Mouse (Mus musculus) midbrain, embryonic 10.5 days (tissue): Measurements from ENCODE around the gene Tpcn1. TPM values are rescaled to one million over a fixed set of nuclear protein-coding genes. Genes with fewer than 3 reads are reported as not detected.

Source experiments
- DNase-seq: peaks from one replicate; pipeline ENCODE4 v3.0.0-alpha.2; 2017; ENCODE audit warnings: low spot score
- H3K27ac ChIP-seq: fragments of 300-500 bp; sonication (generic); replicated peaks from 2 replicates; pipeline ENCODE4 v1.5.1; 2016; ENCODE audit warnings: mild to moderate bottlenecking
- H3K27me3 ChIP-seq: fragments of 300-500 bp; sonication (generic); 2 replicates; pipeline ENCODE4 v1.6.1; 2016; ENCODE audit warnings: low read depth, mild to moderate bottlenecking; ENCODE audit not compliant: poor library complexity, severe bottlenecking
- H3K36me3 ChIP-seq: fragments of 300-500 bp; sonication (generic); 2 replicates; pipeline ENCODE4 v1.6.1; 2016; ENCODE audit warnings: mild to moderate bottlenecking, moderate library complexity
- H3K4me1 ChIP-seq: fragments of 300-500 bp; sonication (generic); 2 replicates; pipeline ENCODE4 v1.6.1; 2016
- H3K4me3 ChIP-seq: fragments of 300-500 bp; sonication (generic); 2 replicates; pipeline ENCODE4 v1.5.1; 2016; ENCODE audit warnings: mild to moderate bottlenecking, moderate library complexity
- H3K9me3 ChIP-seq: fragments of 300-500 bp; sonication (generic); replicated peaks from 2 replicates; pipeline ENCODE4 v1.6.1; 2016; ENCODE audit warnings: mild to moderate bottlenecking
- WGBS: fragments of 180-500 bp; shearing (Covaris S2); methylation state at CpG from one replicate; pipeline ENCODE4 v1.1.7; 2016; 5-methylcytosine and 5-hydroxymethylcytosine counted together
- polyA plus RNA-seq: library from polyadenylated mRNA; unstranded; fragments of >200 nt; fragmentation: Nextera tagmentation; extraction: Ambion mirVana; gene quantifications from 2 replicates; pipeline ENCODE4 v1.2.1, GENCODE M21; 2016

The Tpcn1 gene
- polyA plus RNA-seq, 1 experiment from 2014 or later: 10.3 TPM

GRCm38 (mm10) chr5:120621078-120621765 lies 32.7 kb upstream of the Tpcn1 start:
- Histone ChIP-seq H3K9me3 (peaks cover 1% of the 10 kb centered on the region; the same call in 1 of the 2 replicates), H3K36me3 (peaks cover 100% of the 10 kb centered on the region), H3K27ac (no peak overlapping the region), H3K4me1 (peaks cover 6% of the 10 kb centered on the region), H3K4me3 (no peak overlapping the region), H3K27me3 (no peaks in the 10 kb centered on the region)
- 96% methylated on average over 23 of the region's 23 CpGs for WGBS
- no peak for DNase-seq

GRCm38 (mm10) chr5:120620375-120621077 lies 32.1 kb upstream of the Tpcn1 start:
- Histone ChIP-seq H3K9me3 (peaks cover 7% of the 10 kb centered on the region; the same call in 1 of the 2 replicates), H3K27ac (no peak overlapping the region), H3K27me3 (no peaks in the 10 kb centered on the region), H3K4me1 (no peaks in the 10 kb centered on the region), H3K4me3 (no peak overlapping the region), H3K36me3 (peaks cover 100% of the 10 kb centered on the region)
- peak; percentile 80 for DNase-seq
- 72% methylated on average over 18 of the region's 18 CpGs for WGBS

- H3K27ac ChIP-seq: no peak overlapping the region
- WGBS: 20% methylated on average over 5 of the region's 5 CpGs
- no peaks in the 10 kb centered on the region for H3K27me3 ChIP-seq
- no peak overlapping the region for H3K4me3 ChIP-seq
- H3K9me3 ChIP-seq: peaks cover 7% of the 10 kb centered on the region; the same call in 1 of the 2 replicates
- H3K36me3 ChIP-seq: peaks cover 95% of the 10 kb centered on the region
- H3K4me1 ChIP-seq: peaks cover under 1% of the 10 kb centered on the region
- DNase-seq: peak; percentile 68
Measured at GRCm38 (mm10) chr5:120619201-120619600, 30.7 kb upstream of the Tpcn1 start.

- WGBS: 88% methylated on average over 12 of the region's 12 CpGs
- peaks cover 5% of the 10 kb centered on the region for H3K4me1 ChIP-seq
- H3K9me3 ChIP-seq: peaks cover 7% of the 10 kb centered on the region; the same call in 1 of the 2 replicates
- no peak for DNase-seq
- H3K27ac ChIP-seq: no peak overlapping the region
- no peaks in the 10 kb centered on the region for H3K27me3 ChIP-seq
- H3K4me3 ChIP-seq: no peak overlapping the region
- peaks cover 91% of the 10 kb centered on the region for H3K36me3 ChIP-seq
Measured at GRCm38 (mm10) chr5:120618778-120619177, 30.3 kb upstream of the Tpcn1 start.

- no peak overlapping the region for H3K27ac ChIP-seq
Measured at GRCm38 (mm10) chr5:120615903-120616302, 27.4 kb upstream of the Tpcn1 start.

GRCm38 (mm10) chr5:120612822-120613604 lies 24.5 kb upstream of the Tpcn1 start:
- Histone ChIP-seq H3K36me3 (peaks cover 53% of the 10 kb centered on the region), H3K27me3 (no peaks in the 10 kb centered on the region), H3K4me3 (peak overlapping the region; percentile 72), H3K4me1 (peaks cover 23% of the 10 kb centered on the region), H3K27ac (peak overlapping the region; percentile 96), H3K9me3 (peaks cover 7% of the 10 kb centered on the region; the same call in 1 of the 2 replicates)
- under 1% methylated on average over 69 of the region's 69 CpGs for WGBS
- DNase-seq: peak; percentile 99

More at GRCm38 (mm10) chr5:120615903-120616302, 27.4 kb upstream of the Tpcn1 start:
- Histone ChIP-seq H3K36me3 (peaks cover 62% of the 10 kb centered on the region), H3K4me1 (peaks cover 21% of the 10 kb centered on the region), H3K9me3 (peaks cover 7% of the 10 kb centered on the region; the same call in 1 of the 2 replicates), H3K27me3 (no peaks in the 10 kb centered on the region), H3K4me3 (no peak overlapping the region)
- WGBS: 92% methylated on average over 4 of the region's 4 CpGs
- no peak for DNase-seq

- peaks cover 49% of the 10 kb centered on the region for H3K36me3 ChIP-seq
- peaks cover 7% of the 10 kb centered on the region; the same call in 1 of the 2 replicates for H3K9me3 ChIP-seq
- under 1% methylated on average over 22 of the region's 22 CpGs for WGBS
- H3K27me3 ChIP-seq: no peaks in the 10 kb centered on the region
- H3K27ac ChIP-seq: peak within 1 kb of the TSS; percentile 96
- peaks cover 23% of the 10 kb centered on the region for H3K4me1 ChIP-seq
- DNase-seq: peak; percentile 97
- H3K4me3 ChIP-seq: peak within 1 kb of the TSS; percentile 72
Measured at GRCm38 (mm10) chr5:120612442-120612821, 24.0 kb upstream of the Tpcn1 start, which contains the start of the genes Rita1 and Ddx54. TSS of gene Rita1 (minus strand) at chr5:120612589. TSS of gene Ddx54 (plus strand) at chr5:120612739.

- no peak for DNase-seq
Measured at GRCm38 (mm10) chr5:120611416-120611815, 22.9 kb upstream of the Tpcn1 start.

GRCm38 (mm10) chr5:120610906-120611305 lies 22.4 kb upstream of the Tpcn1 start:
- no peak overlapping the region for H3K27ac ChIP-seq
- 93% methylated on average over 5 of the region's 5 CpGs for WGBS
- H3K4me3 ChIP-seq: peak overlapping the region; percentile 72
- H3K4me1 ChIP-seq: peaks cover 23% of the 10 kb centered on the region
- no peak for DNase-seq
- H3K27me3 ChIP-seq: peaks cover 9% of the 10 kb centered on the region
- peaks cover 37% of the 10 kb centered on the region for H3K36me3 ChIP-seq
- peaks cover 3% of the 10 kb centered on the region; the same call in 1 of the 2 replicates for H3K9me3 ChIP-seq

More at GRCm38 (mm10) chr5:120611416-120611815, 22.9 kb upstream of the Tpcn1 start:
- Histone ChIP-seq H3K36me3 (peaks cover 39% of the 10 kb centered on the region), H3K4me3 (peak overlapping the region; percentile 72), H3K4me1 (peaks cover 23% of the 10 kb centered on the region), H3K9me3 (peaks cover 7% of the 10 kb centered on the region; the same call in 1 of the 2 replicates), H3K27me3 (peaks cover 7% of the 10 kb centered on the region), H3K27ac (0 out of 2 replicates have a peak overlapping the region, but pooled peaks have one; percentile 96)
- 69% methylated on average over 8 of the region's 8 CpGs for WGBS

- peaks cover 25% of the 10 kb centered on the region for H3K36me3 ChIP-seq
- DNase-seq: no peak
- WGBS: 91% methylated on average over 16 of the region's 16 CpGs
- peaks cover 33% of the 10 kb centered on the region for H3K4me1 ChIP-seq
- H3K27me3 ChIP-seq: peaks cover 9% of the 10 kb centered on the region
- H3K4me3 ChIP-seq: no peak overlapping the region
- no peak overlapping the region for H3K27ac ChIP-seq
- no peaks in the 10 kb centered on the region for H3K9me3 ChIP-seq
Measured at GRCm38 (mm10) chr5:120609246-120609775, 20.8 kb upstream of the Tpcn1 start.

- 78% methylated on average over 3 of the region's 3 CpGs for whole genome bisulfite sequencing
- Histone ChIP-seq H3K9me3 (no peaks in the 10 kb centered on the region), H3K27me3 (peaks cover 9% of the 10 kb centered on the region), H3K36me3 (peaks cover 25% of the 10 kb centered on the region), H3K4me3 (no peak overlapping the region), H3K4me1 (peaks cover 26% of the 10 kb centered on the region), H3K27ac (no peak overlapping the region)
- no peak for DNase-seq
Measured at GRCm38 (mm10) chr5:120607335-120607734, 18.9 kb upstream of the Tpcn1 start.
